Mouse (Mus musculus): ENCODE data around the gene Agap3. TPM values are rescaled to one million over a fixed set of nuclear protein-coding genes. Genes with fewer than 3 reads are reported as not detected.

The Agap3 gene
- polyA plus RNA-seq, 1 experiment, result 402 TPM

- 63% methylated on average over 11 of the region's 11 CpGs for WGBS
- DNase-seq, result no peak
- H3K27ac ChIP-seq (ENCODE audit: insufficient read depth, low read length), result no peak overlapping the region
- H3K4me1 ChIP-seq (ENCODE audit: control insufficient read depth, insufficient read depth, low read length), result no peaks in the 10 kb centered on the region
- H3K4me3 ChIP-seq (replicated peaks; ENCODE audit: insufficient read depth, low read depth, low read length), result no peak overlapping the region
- no peaks in the 10 kb centered on the region; the same call in 1 of the 2 replicates for H3K27me3 ChIP-seq (ENCODE audit: control insufficient read depth, insufficient read depth, low read length)
- TF ChIP-seq POLR2A (IDR thresholded peaks at IDR 0.05; ENCODE audit: borderline replicate concordance, insufficient read depth, low read length) (no peak), CTCF (IDR thresholded peaks at IDR 0.05; ENCODE audit: borderline replicate concordance, insufficient read depth, low read depth, low read length) (peak; percentile 38; the same call in 1 of the 2 replicates)
Measured at GRCm38 (mm10) chr5:24510635-24511034, 58.7 kb downstream of the Agap3 start.

GRCm38 (mm10) chr5:24512271-24512670 is 60.3 kb downstream of the Agap3 start:
- H3K4me1 ChIP-seq (ENCODE audit: control insufficient read depth, insufficient read depth, low read length), result no peaks in the 10 kb centered on the region
- 64% methylated on average over 8 of the region's 8 CpGs for WGBS
- H3K27ac ChIP-seq (ENCODE audit: insufficient read depth, low read length), result no peak overlapping the region
- H3K27me3 ChIP-seq (ENCODE audit: control insufficient read depth, insufficient read depth, low read length), result no peaks in the 10 kb centered on the region; the same call in 1 of the 2 replicates
- DNase-seq, result no peak
- no peak overlapping the region for H3K4me3 ChIP-seq (replicated peaks; ENCODE audit: insufficient read depth, low read depth, low read length)
- no peak for TF ChIP-seq POLR2A (IDR thresholded peaks at IDR 0.05; ENCODE audit: borderline replicate concordance, insufficient read depth, low read length)
- no peak for TF ChIP-seq CTCF (IDR thresholded peaks at IDR 0.05; ENCODE audit: borderline replicate concordance, insufficient read depth, low read depth, low read length)

DNA sequence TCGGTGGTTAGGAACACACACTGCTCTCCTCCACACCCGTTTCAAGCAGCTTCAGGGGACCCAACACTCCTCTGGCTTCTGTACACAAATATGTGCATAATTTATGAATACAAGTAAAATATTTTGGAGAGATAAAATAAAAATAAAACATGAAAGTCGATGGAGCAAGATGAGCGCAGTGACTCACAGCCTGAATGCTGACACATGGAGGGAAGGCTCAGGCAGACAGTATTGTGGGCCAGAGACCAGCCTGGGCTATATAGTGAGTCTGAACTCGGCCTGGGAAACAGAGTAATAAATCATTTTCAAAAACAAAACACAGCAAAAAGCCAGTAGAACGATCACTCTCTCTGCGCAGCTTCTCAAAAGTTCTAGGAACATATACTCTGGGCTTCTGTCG is 69.4 kb downstream of the Agap3 start:
- no peak for DNase-seq
- H3K27me3 ChIP-seq (ENCODE audit: control insufficient read depth, insufficient read depth, low read length), result peaks cover 3% of the 10 kb centered on the region; the same call in 1 of the 2 replicates
- no peaks in the 10 kb centered on the region for H3K4me1 ChIP-seq (ENCODE audit: control insufficient read depth, insufficient read depth, low read length)
- no peak overlapping the region for H3K4me3 ChIP-seq (replicated peaks; ENCODE audit: insufficient read depth, low read depth, low read length)
- TF ChIP-seq CTCF (IDR thresholded peaks at IDR 0.05; ENCODE audit: borderline replicate concordance, insufficient read depth, low read depth, low read length), result no peak
- no peak for TF ChIP-seq POLR2A (IDR thresholded peaks at IDR 0.05; ENCODE audit: borderline replicate concordance, insufficient read depth, low read length)
- 68% methylated on average over 8 of the region's 8 CpGs for WGBS
- H3K27ac ChIP-seq (ENCODE audit: insufficient read depth, low read length), result no peak overlapping the region

- no peak overlapping the region for H3K4me3 ChIP-seq (replicated peaks; ENCODE audit: insufficient read depth, low read depth, low read length)
- 49% methylated on average over 8 of the region's 8 CpGs for WGBS
- peaks cover 8% of the 10 kb centered on the region; the same call in 1 of the 2 replicates for H3K27me3 ChIP-seq (ENCODE audit: control insufficient read depth, insufficient read depth, low read length)
- DNase-seq, result no peak
- TF ChIP-seq CTCF (IDR thresholded peaks at IDR 0.05; ENCODE audit: borderline replicate concordance, insufficient read depth, low read depth, low read length) (no peak), POLR2A (IDR thresholded peaks at IDR 0.05; ENCODE audit: borderline replicate concordance, insufficient read depth, low read length) (no peak)
- H3K27ac ChIP-seq (ENCODE audit: insufficient read depth, low read length), result no peak overlapping the region
- no peaks in the 10 kb centered on the region for H3K4me1 ChIP-seq (ENCODE audit: control insufficient read depth, insufficient read depth, low read length)
Measured at GRCm38 (mm10) chr5:24523806-24524205, 71.8 kb downstream of the Agap3 start.

- Histone ChIP-seq H3K27me3 (ENCODE audit: control insufficient read depth, insufficient read depth, low read length) (peaks cover 8% of the 10 kb centered on the region; the same call in 1 of the 2 replicates), H3K4me3 (replicated peaks; ENCODE audit: insufficient read depth, low read depth, low read length) (no peak overlapping the region), H3K27ac (ENCODE audit: insufficient read depth, low read length) (no peak overlapping the region), H3K4me1 (ENCODE audit: control insufficient read depth, insufficient read depth, low read length) (no peaks in the 10 kb centered on the region)
- WGBS, result 29% methylated on average over 4 of the region's 4 CpGs
- TF ChIP-seq CTCF (IDR thresholded peaks at IDR 0.05; ENCODE audit: borderline replicate concordance, insufficient read depth, low read depth, low read length), result no peak
- no peak for TF ChIP-seq POLR2A (IDR thresholded peaks at IDR 0.05; ENCODE audit: borderline replicate concordance, insufficient read depth, low read length)
- DNase-seq, result no peak
Measured at GRCm38 (mm10) chr5:24524522-24524921, 72.5 kb downstream of the Agap3 start.

- peaks cover 8% of the 10 kb centered on the region; the same call in 1 of the 2 replicates for H3K27me3 ChIP-seq (ENCODE audit: control insufficient read depth, insufficient read depth, low read length)
- H3K4me3 ChIP-seq (replicated peaks; ENCODE audit: insufficient read depth, low read depth, low read length), result no peak overlapping the region
- 7% methylated on average over 34 of the region's 34 CpGs for WGBS
- H3K4me1 ChIP-seq (ENCODE audit: control insufficient read depth, insufficient read depth, low read length), result no peaks in the 10 kb centered on the region
- no peak for TF ChIP-seq CTCF (IDR thresholded peaks at IDR 0.05; ENCODE audit: borderline replicate concordance, insufficient read depth, low read depth, low read length)
- no peak overlapping the region for H3K27ac ChIP-seq (ENCODE audit: insufficient read depth, low read length)
- no peak for DNase-seq
Measured at GRCm38 (mm10) chr5:24525360-24526189, 73.6 kb downstream of the Agap3 start.

- Histone ChIP-seq H3K4me3 (replicated peaks; ENCODE audit: insufficient read depth, low read depth, low read length) (no peak overlapping the region), H3K4me1 (ENCODE audit: control insufficient read depth, insufficient read depth, low read length) (no peaks in the 10 kb centered on the region), H3K27me3 (ENCODE audit: control insufficient read depth, insufficient read depth, low read length) (peaks cover 8% of the 10 kb centered on the region; the same call in 1 of the 2 replicates), H3K27ac (ENCODE audit: insufficient read depth, low read length) (no peak overlapping the region)
- 4% methylated on average over 95 of the region's 109 CpGs for WGBS
- no peak for TF ChIP-seq POLR2A (IDR thresholded peaks at IDR 0.05; ENCODE audit: borderline replicate concordance, insufficient read depth, low read length)
- TF ChIP-seq CTCF (IDR thresholded peaks at IDR 0.05; ENCODE audit: borderline replicate concordance, insufficient read depth, low read depth, low read length), result no peak
- DNase-seq, result no peak
Measured at GRCm38 (mm10) chr5:24526190-24526888, 74.4 kb downstream of the Agap3 start.

Data from cerebellum, adult 2 months (tissue).